Mouse (Mus musculus): ENCODE results near the gene Csrnp1.

Csrnp1 gene

GRCm38 (mm10) chr9:119943326-119943725 is 41.1 kb downstream of the Csrnp1 start:
- no peak for DNase-seq (ENCODE audit: low spot score)

- DNase-seq (ENCODE audit: low spot score): no peak
These were observed 42.6 kb downstream of the Csrnp1 start for GRCm38 (mm10) chr9:119941861-119942260.

- no peak for DNase-seq (ENCODE audit: low spot score)
These were observed 43.1 kb downstream of the Csrnp1 start for GRCm38 (mm10) chr9:119941407-119941806.

- DNase-seq (ENCODE audit: low spot score): peak; percentile 21
These were observed 44.8 kb downstream of the Csrnp1 start for GRCm38 (mm10) chr9:119939646-119940045.

GRCm38 (mm10) chr9:119938496-119938895 is 46.0 kb downstream of the Csrnp1 start:
- no peak for DNase-seq (ENCODE audit: low spot score)

GRCm38 (mm10) chr9:119937005-119937773 is 47.3 kb downstream of the Csrnp1 start, which contains the start of the genes Gorasp1 and Ttc21a:
Gene Gorasp1, minus strand, starts transcription at chr9:119937565.
Gene Ttc21a, plus strand, starts transcription at chr9:119937606.
- peak; percentile 97 for DNase-seq (ENCODE audit: low spot score)

- DNase-seq (ENCODE audit: low spot score): no peak
These were observed 50.8 kb downstream of the Csrnp1 start for GRCm38 (mm10) chr9:119933675-119934074.

- no peak for DNase-seq (ENCODE audit: low spot score)
These were observed 52.1 kb downstream of the Csrnp1 start for GRCm38 (mm10) chr9:119932358-119932757.

GRCm38 (mm10) chr9:119926497-119926896 is 58.0 kb downstream of the Csrnp1 start:
- DNase-seq (ENCODE audit: low spot score): no peak

- no peak for DNase-seq (ENCODE audit: low spot score)
These were observed 58.7 kb downstream of the Csrnp1 start for GRCm38 (mm10) chr9:119925729-119926128.

GRCm38 (mm10) chr9:119925120-119925657 is 59.3 kb downstream of the Csrnp1 start:
- no peak for DNase-seq (ENCODE audit: low spot score)

- no peak for DNase-seq (ENCODE audit: low spot score)
These were observed 61.0 kb downstream of the Csrnp1 start for GRCm38 (mm10) chr9:119923462-119923861.
